Mouse (Mus musculus) MEL-GATA-1-ER (cell line): ENCODE results near the gene 1700017B05Rik.

Source experiments
- DNase-seq: peaks from one replicate; pipeline ENCODE4 v3.0.0-alpha.2; 2012; ENCODE audit warnings: low read depth; ENCODE audit errors: extremely low read depth

The 1700017B05Rik gene

GRCm38 (mm10) chr9:57272902-57273804 lies 10.7 kb upstream of the 1700017B05Rik start:
- DNase-seq, result no peak

GRCm38 (mm10) chr9:57271837-57272562 lies 9.6 kb upstream of the 1700017B05Rik start:
- no peak for DNase-seq

GRCm38 (mm10) chr9:57271081-57271480 lies 8.7 kb upstream of the 1700017B05Rik start:
- no peak for DNase-seq

- DNase-seq, result no peak
Observed at GRCm38 (mm10) chr9:57270399-57270798, 8.0 kb upstream of the 1700017B05Rik start.

- DNase-seq, result no peak
Observed at GRCm38 (mm10) chr9:57269384-57269783, 7.0 kb upstream of the 1700017B05Rik start.

- DNase-seq, result no peak
Observed at GRCm38 (mm10) chr9:57268575-57268974, 6.2 kb upstream of the 1700017B05Rik start.

- DNase-seq, result no peak
Observed at GRCm38 (mm10) chr9:57268078-57268477, 5.7 kb upstream of the 1700017B05Rik start.

GRCm38 (mm10) chr9:57267421-57267820 lies 5.0 kb upstream of the 1700017B05Rik start:
- no peak for DNase-seq

GRCm38 (mm10) chr9:57265125-57265524 lies 2.7 kb upstream of the 1700017B05Rik start:
- no peak for DNase-seq

- DNase-seq, result peak; percentile 64
Observed at GRCm38 (mm10) chr9:57262795-57263684, 628 bp upstream of the 1700017B05Rik start.

GRCm38 (mm10) chr9:57261516-57261912 lies 898 bp downstream of the 1700017B05Rik start:
- no peak for DNase-seq

- DNase-seq, result no peak
Observed at GRCm38 (mm10) chr9:57260940-57261339, 1.5 kb downstream of the 1700017B05Rik start.

- peak; percentile 77 for DNase-seq
Observed at GRCm38 (mm10) chr9:57259736-57260135, 2.7 kb downstream of the 1700017B05Rik start.

GRCm38 (mm10) chr9:57257627-57258026 lies 4.8 kb downstream of the 1700017B05Rik start:
- DNase-seq, result no peak

- no peak for DNase-seq
Observed at GRCm38 (mm10) chr9:57256861-57257260, 5.6 kb downstream of the 1700017B05Rik start.

GRCm38 (mm10) chr9:57256309-57256708 lies 6.1 kb downstream of the 1700017B05Rik start:
- no peak for DNase-seq

- DNase-seq, result no peak
Observed at GRCm38 (mm10) chr9:57254823-57255495, 7.5 kb downstream of the 1700017B05Rik start.

GRCm38 (mm10) chr9:57254061-57254460 lies 8.4 kb downstream of the 1700017B05Rik start:
- no peak for DNase-seq

- DNase-seq, result no peak
Observed at GRCm38 (mm10) chr9:57251139-57251538, 11.3 kb downstream of the 1700017B05Rik start.

GRCm38 (mm10) chr9:57250026-57250425 lies 12.4 kb downstream of the 1700017B05Rik start:
- no peak for DNase-seq
